Mouse (Mus musculus): Measurements from ENCODE around the gene Tcp11l1. TPM values are rescaled to one million over a fixed set of nuclear protein-coding genes. Genes with fewer than 3 reads are reported as not detected.
A peak's percentile ranks its signal among the peaks of the same experiment; 100 is the strongest.

The Tcp11l1 gene
- 59.5 and 65.1 TPM in 2 replicates for polyA plus RNA-seq (2015; fragmentation: Nextera tagmentation; extraction: Ambion mirVana)

- no peaks in the 10 kb centered on the region for H3K9me3 ChIP-seq
- peaks cover 25% of the 10 kb centered on the region for H3K4me1 ChIP-seq
- peak; percentile 97 for ATAC-seq (replicated peaks)
- peak within 1 kb of the TSS; percentile 78 for H3K4me2 ChIP-seq
- peak within 1 kb of the TSS; percentile 94 for H3K27ac ChIP-seq
- under 1% methylated on average over 87 of the region's 99 CpGs for WGBS
- H3K4me3 ChIP-seq, result peak within 1 kb of the TSS; percentile 91
- no peaks in the 10 kb centered on the region for H3K27me3 ChIP-seq (replicated peaks)
- H3K36me3 ChIP-seq (replicated peaks), result no peaks in the 10 kb centered on the region
- peak within 1 kb of the TSS; percentile 89 for H3K9ac ChIP-seq
Measured at GRCm38 (mm10) chr2:104711585-104712485, at the start of gene Tcp11l1. Gene Tcp11l1 (minus strand): TSS chr2:104712169.

GRCm38 (mm10) chr2:104750611-104751010 lies 38.6 kb upstream of the Tcp11l1 start:
- no peaks in the 10 kb centered on the region for H3K36me3 ChIP-seq (replicated peaks)
- no peak overlapping the region for H3K27ac ChIP-seq
- no peaks in the 10 kb centered on the region for H3K4me1 ChIP-seq
- no peaks in the 10 kb centered on the region for H3K9me3 ChIP-seq
- H3K4me3 ChIP-seq, result no peak overlapping the region
- 59% methylated on average over 3 of the region's 3 CpGs for WGBS
- no peaks in the 10 kb centered on the region for H3K27me3 ChIP-seq (replicated peaks)
- no peak overlapping the region for H3K4me2 ChIP-seq
- 0 out of 2 replicates have a peak, but pooled peaks have one; percentile 48 for ATAC-seq (replicated peaks)
- no peak overlapping the region for H3K9ac ChIP-seq

- H3K36me3 ChIP-seq (replicated peaks), result no peaks in the 10 kb centered on the region
- no peak for ATAC-seq (replicated peaks)
- H3K4me1 ChIP-seq, result no peaks in the 10 kb centered on the region
- H3K27me3 ChIP-seq (replicated peaks), result no peaks in the 10 kb centered on the region
- H3K4me3 ChIP-seq, result no peak overlapping the region
- 79% methylated on average over 5 of the region's 5 CpGs for WGBS
- no peak overlapping the region for H3K27ac ChIP-seq
- no peak overlapping the region for H3K9ac ChIP-seq
- H3K9me3 ChIP-seq, result no peaks in the 10 kb centered on the region
- no peak overlapping the region for H3K4me2 ChIP-seq
Measured at GRCm38 (mm10) chr2:104748652-104749183, 36.7 kb upstream of the Tcp11l1 start.

- no peak overlapping the region for H3K27ac ChIP-seq
- no peak for ATAC-seq (replicated peaks)
- peaks cover 18% of the 10 kb centered on the region for H3K4me1 ChIP-seq
- 63% methylated on average over 8 of the region's 8 CpGs for WGBS
- H3K4me3 ChIP-seq, result no peak overlapping the region
- H3K4me2 ChIP-seq, result no peak overlapping the region
- H3K27me3 ChIP-seq (replicated peaks), result peaks cover 2% of the 10 kb centered on the region; the same call in 1 of the 2 replicates
- H3K9ac ChIP-seq, result no peak overlapping the region
- H3K36me3 ChIP-seq (replicated peaks), result no peaks in the 10 kb centered on the region
- no peaks in the 10 kb centered on the region for H3K9me3 ChIP-seq
Measured at GRCm38 (mm10) chr2:104746251-104746650, 34.3 kb upstream of the Tcp11l1 start.

GRCm38 (mm10) chr2:104743971-104744370 lies 32.0 kb upstream of the Tcp11l1 start:
- no peak overlapping the region for H3K9ac ChIP-seq
- no peak for ATAC-seq (replicated peaks)

GRCm38 (mm10) chr2:104743160-104743559 lies 31.2 kb upstream of the Tcp11l1 start:
- Histone ChIP-seq H3K4me1 (peaks cover 20% of the 10 kb centered on the region), H3K4me3 (peak overlapping the region; percentile 81), H3K27me3 (replicated peaks) (peaks cover 14% of the 10 kb centered on the region), H3K9ac (no peak overlapping the region), H3K36me3 (replicated peaks) (no peaks in the 10 kb centered on the region), H3K27ac (no peak overlapping the region), H3K9me3 (no peaks in the 10 kb centered on the region), H3K4me2 (peak overlapping the region; percentile 100)
- 0 out of 2 replicates have a peak, but pooled peaks have one; percentile 5 for ATAC-seq (replicated peaks)
- WGBS, result 14% methylated on average over 7 of the region's 7 CpGs

More at GRCm38 (mm10) chr2:104743971-104744370, 32.0 kb upstream of the Tcp11l1 start:
- H3K27ac ChIP-seq, result no peak overlapping the region
- H3K27me3 ChIP-seq (replicated peaks), result peaks cover 14% of the 10 kb centered on the region
- no peaks in the 10 kb centered on the region for H3K9me3 ChIP-seq
- no peaks in the 10 kb centered on the region for H3K36me3 ChIP-seq (replicated peaks)
- H3K4me3 ChIP-seq, result no peak overlapping the region
- 65% methylated on average over 5 of the region's 5 CpGs for WGBS
- peaks cover 20% of the 10 kb centered on the region for H3K4me1 ChIP-seq
- no peak overlapping the region for H3K4me2 ChIP-seq

- H3K9me3 ChIP-seq, result no peaks in the 10 kb centered on the region
- no peaks in the 10 kb centered on the region for H3K36me3 ChIP-seq (replicated peaks)
- peak within 1 kb of the TSS; percentile 100 for H3K4me2 ChIP-seq
- H3K27me3 ChIP-seq (replicated peaks), result peaks cover 14% of the 10 kb centered on the region
- H3K9ac ChIP-seq, result peak within 1 kb of the TSS; percentile 61
- H3K27ac ChIP-seq, result no peak within 1 kb of the TSS
- peak within 1 kb of the TSS; percentile 81 for H3K4me3 ChIP-seq
- WGBS, result 0% methylated on average over 31 of the region's 31 CpGs
- H3K4me1 ChIP-seq, result peaks cover 20% of the 10 kb centered on the region
- peak; percentile 91 for ATAC-seq (replicated peaks)
Measured at GRCm38 (mm10) chr2:104742741-104743064, 30.7 kb upstream of the Tcp11l1 start, which contains the start of gene Depdc7. Gene Depdc7 (minus strand): TSS chr2:104742878.

- peak overlapping the region; percentile 81 for H3K4me3 ChIP-seq
- H3K9ac ChIP-seq, result peak overlapping the region; percentile 61
- H3K4me2 ChIP-seq, result peak overlapping the region; percentile 100
- WGBS, result 5% methylated on average over 44 of the region's 46 CpGs
- no peaks in the 10 kb centered on the region for H3K36me3 ChIP-seq (replicated peaks)
- H3K9me3 ChIP-seq, result no peaks in the 10 kb centered on the region
- ATAC-seq (replicated peaks), result no peak
- no peak overlapping the region for H3K27ac ChIP-seq
- H3K27me3 ChIP-seq (replicated peaks), result peaks cover 14% of the 10 kb centered on the region
- H3K4me1 ChIP-seq, result peaks cover 20% of the 10 kb centered on the region
Measured at GRCm38 (mm10) chr2:104741896-104742740, 30.1 kb upstream of the Tcp11l1 start.

GRCm38 (mm10) chr2:104741015-104741758 lies 29.2 kb upstream of the Tcp11l1 start:
- 29% methylated on average over 7 of the region's 7 CpGs for WGBS
- no peak overlapping the region for H3K4me3 ChIP-seq
- no peaks in the 10 kb centered on the region for H3K9me3 ChIP-seq
- ATAC-seq (replicated peaks), result no peak
- no peaks in the 10 kb centered on the region for H3K36me3 ChIP-seq (replicated peaks)
- H3K4me2 ChIP-seq, result no peak overlapping the region
- H3K4me1 ChIP-seq, result peaks cover 20% of the 10 kb centered on the region
- H3K9ac ChIP-seq, result no peak overlapping the region
- H3K27ac ChIP-seq, result no peak overlapping the region
- peaks cover 14% of the 10 kb centered on the region for H3K27me3 ChIP-seq (replicated peaks)

GRCm38 (mm10) chr2:104740248-104740949 lies 28.4 kb upstream of the Tcp11l1 start:
- no peaks in the 10 kb centered on the region for H3K36me3 ChIP-seq (replicated peaks)
- WGBS, result 57% methylated on average over 7 of the region's 7 CpGs
- H3K4me3 ChIP-seq, result no peak overlapping the region
- no peak overlapping the region for H3K27ac ChIP-seq
- no peak overlapping the region for H3K4me2 ChIP-seq
- no peaks in the 10 kb centered on the region for H3K9me3 ChIP-seq
- H3K4me1 ChIP-seq, result peaks cover 20% of the 10 kb centered on the region
- H3K27me3 ChIP-seq (replicated peaks), result peaks cover 14% of the 10 kb centered on the region
- no peak for ATAC-seq (replicated peaks)
- no peak overlapping the region for H3K9ac ChIP-seq

GRCm38 (mm10) chr2:104739691-104740090 lies 27.7 kb upstream of the Tcp11l1 start:
- WGBS, result 93% methylated on average over 2 of the region's 2 CpGs

More at GRCm38 (mm10) chr2:104739691-104740090, 27.7 kb upstream of the Tcp11l1 start:
- H3K4me2 ChIP-seq, result no peak overlapping the region
- H3K4me3 ChIP-seq, result no peak overlapping the region
- peaks cover 20% of the 10 kb centered on the region for H3K4me1 ChIP-seq
- H3K27me3 ChIP-seq (replicated peaks), result peaks cover 14% of the 10 kb centered on the region
- H3K36me3 ChIP-seq (replicated peaks), result no peaks in the 10 kb centered on the region
- no peak overlapping the region for H3K27ac ChIP-seq
- ATAC-seq (replicated peaks), result no peak
- no peak overlapping the region for H3K9ac ChIP-seq
- no peaks in the 10 kb centered on the region for H3K9me3 ChIP-seq

All from midbrain, embryonic 15.5 days (tissue).